Mouse (Mus musculus) G1E (cell line): ENCODE measurements at regions not wholly inside any gene's neighbourhood (a gene's known extent, or its start where the extent isn't known, plus 50 kb on each side); places are given as distances from the start of the nearest gene placed in this dataset.

Experiments used
- ATAC-seq: 2 replicates; pipeline ENCODE4 v1.8.0; 2016; ENCODE audit warnings: mild to moderate bottlenecking; ENCODE audit not compliant: insufficient number of reproducible peaks, poor library complexity, low FRiP score, severe bottlenecking; ENCODE audit errors: extremely low read depth
- DNase-seq: peaks from one replicate; pipeline ENCODE4 v3.0.0; 2012; ENCODE audit warnings: low spot score
- H3K27me3 ChIP-seq: 2 replicates; pipeline ENCODE4 v1.6.1; 2012; ENCODE audit warnings: mild to moderate bottlenecking, low read length, inconsistent platforms; ENCODE audit not compliant: insufficient read depth
- H3K36me3 ChIP-seq: replicated peaks from 2 replicates; pipeline ENCODE3; 2012; ENCODE audit warnings: mild to moderate bottlenecking, inconsistent platforms
- H3K4me1 ChIP-seq: 2 replicates; pipeline ENCODE4 v1.6.1; 2012; ENCODE audit warnings: low read depth, low read length, inconsistent platforms, mixed read lengths; ENCODE audit not compliant: insufficient read depth
- H3K4me3 ChIP-seq: 2 replicates; pipeline ENCODE4 v1.5.1; 2012; ENCODE audit warnings: low read depth, mild to moderate bottlenecking, inconsistent platforms, low read length, moderate library complexity, mixed read lengths
- H3K9me3 ChIP-seq: replicated peaks from 2 replicates; pipeline ENCODE4 v1.6.1; 2012; ENCODE audit warnings: inconsistent platforms
- CTCF ChIP-seq: IDR thresholded peaks from 2 replicates; pipeline ENCODE4 v1.5.1; 2012; ENCODE audit warnings: low read depth, low read length, inconsistent platforms, mixed read lengths
- GATA1 ChIP-seq: IDR thresholded peaks from 2 replicates; pipeline ENCODE4 v1.6.1; 2012; ENCODE audit warnings: borderline replicate concordance, low read length, inconsistent platforms, mixed read lengths
- GATA2 ChIP-seq: IDR thresholded peaks from 2 replicates; pipeline ENCODE4 v1.6.1; 2012; ENCODE audit warnings: low read depth, low read length, inconsistent platforms, borderline replicate concordance
- POLR2AphosphoS5 ChIP-seq: IDR thresholded peaks from 2 replicates; pipeline ENCODE4 v1.6.1; 2012; ENCODE audit warnings: low read depth, low read length, inconsistent platforms; ENCODE audit not compliant: insufficient replicate concordance
- TAL1 ChIP-seq: conservative IDR thresholded peaks from 2 replicates; pipeline ENCODE4 v1.6.1; 2012; ENCODE audit warnings: low read depth, low read length, inconsistent platforms, mixed read lengths

- ATAC-seq (no peak), DNase-seq (no peak)
- H3K27me3 ChIP-seq: no peaks in the 10 kb centered on the region
- H3K36me3 ChIP-seq: no peaks in the 10 kb centered on the region
- H3K4me1 ChIP-seq: no peaks in the 10 kb centered on the region
- no peak overlapping the region for H3K4me3 ChIP-seq
- no peak for TF ChIP-seq POLR2AphosphoS5
- TF ChIP-seq CTCF: no peak
- TF ChIP-seq TAL1: no peak
- TF ChIP-seq GATA1: no peak
- no peak for TF ChIP-seq GATA2
- peaks cover 10% of the 10 kb centered on the region for H3K9me3 ChIP-seq
These were observed 758.8 kb downstream of the Tpm3-rs7 start for GRCm38 (mm10) chr14:114073236-114073635.

GRCm38 (mm10) chr14:114074011-114074410 lies 759.6 kb downstream of the Tpm3-rs7 start:
- Histone ChIP-seq H3K27me3 (no peaks in the 10 kb centered on the region), H3K36me3 (no peaks in the 10 kb centered on the region), H3K9me3 (peaks cover 10% of the 10 kb centered on the region), H3K4me3 (no peak overlapping the region), H3K4me1 (no peaks in the 10 kb centered on the region)
- ATAC-seq (no peak), DNase-seq (no peak)
- TF ChIP-seq GATA1 (no peak), CTCF (no peak), GATA2 (no peak), TAL1 (no peak), POLR2AphosphoS5 (no peak)

- DNase-seq (no peak), ATAC-seq (no peak)
- TF ChIP-seq GATA2: no peak
- TF ChIP-seq TAL1: no peak
- no peak for TF ChIP-seq GATA1
- no peak for TF ChIP-seq POLR2AphosphoS5
- TF ChIP-seq CTCF: no peak
- Histone ChIP-seq H3K27me3 (no peaks in the 10 kb centered on the region), H3K4me1 (no peaks in the 10 kb centered on the region), H3K4me3 (no peak overlapping the region), H3K9me3 (peaks cover 2% of the 10 kb centered on the region), H3K36me3 (no peaks in the 10 kb centered on the region)
These were observed 792.4 kb downstream of the Tpm3-rs7 start for GRCm38 (mm10) chr14:114106786-114107185.

GRCm38 (mm10) chr14:114128491-114128890 lies 814.1 kb downstream of the Tpm3-rs7 start:
- ATAC-seq (no peak), DNase-seq (no peak)
- H3K4me3 ChIP-seq: no peak overlapping the region
- TF ChIP-seq GATA2: no peak
- no peak for TF ChIP-seq TAL1
- no peak for TF ChIP-seq GATA1
- no peak for TF ChIP-seq CTCF
- TF ChIP-seq POLR2AphosphoS5: no peak
- no peaks in the 10 kb centered on the region for H3K36me3 ChIP-seq
- H3K4me1 ChIP-seq: no peaks in the 10 kb centered on the region
- no peaks in the 10 kb centered on the region for H3K27me3 ChIP-seq
- peaks cover 4% of the 10 kb centered on the region; the same call in 1 of the 2 replicates for H3K9me3 ChIP-seq

- no peak for DNase-seq
- Histone ChIP-seq H3K36me3 (no peaks in the 10 kb centered on the region), H3K27me3 (no peaks in the 10 kb centered on the region), H3K4me1 (no peaks in the 10 kb centered on the region), H3K4me3 (no peak overlapping the region), H3K9me3 (no peaks in the 10 kb centered on the region)
- TF ChIP-seq CTCF: no peak
- TF ChIP-seq GATA1: no peak
- no peak for TF ChIP-seq POLR2AphosphoS5
- no peak for TF ChIP-seq GATA2
- TF ChIP-seq TAL1: no peak
- ATAC-seq: no peak
These were observed 851.6 kb downstream of the Tpm3-rs7 start for GRCm38 (mm10) chr14:114166005-114166404.

- H3K27me3 ChIP-seq: no peaks in the 10 kb centered on the region
- no peak for ATAC-seq
- no peak for TF ChIP-seq CTCF
- no peak for TF ChIP-seq GATA2
- no peak for TF ChIP-seq TAL1
- TF ChIP-seq POLR2AphosphoS5: no peak
- TF ChIP-seq GATA1: no peak
These were observed 876.4 kb upstream of the Gpc5 start for GRCm38 (mm10) chr14:114215609-114216008.

GRCm38 (mm10) chr14:114220868-114221267 lies 871.1 kb upstream of the Gpc5 start:
- Histone ChIP-seq H3K36me3 (no peaks in the 10 kb centered on the region), H3K9me3 (peaks cover 13% of the 10 kb centered on the region), H3K4me1 (no peaks in the 10 kb centered on the region), H3K27me3 (no peaks in the 10 kb centered on the region), H3K4me3 (no peak overlapping the region)
- ATAC-seq (no peak), DNase-seq (no peak)
- TF ChIP-seq POLR2AphosphoS5: no peak

More at GRCm38 (mm10) chr14:114215609-114216008, 876.4 kb upstream of the Gpc5 start:
- H3K4me3 ChIP-seq: no peak overlapping the region
- H3K9me3 ChIP-seq: peaks cover 5% of the 10 kb centered on the region; the same call in 1 of the 2 replicates
- no peaks in the 10 kb centered on the region for H3K36me3 ChIP-seq
- no peak for DNase-seq
- no peaks in the 10 kb centered on the region for H3K4me1 ChIP-seq
